Mouse (Mus musculus): ENCODE results near the gene Cald1. TPM values are rescaled to one million over a fixed set of nuclear protein-coding genes. Genes with fewer than 3 reads are reported as not detected.

Gene Cald1
- polyA plus RNA-seq, 1 experiment = 39.6 TPM

DNA sequence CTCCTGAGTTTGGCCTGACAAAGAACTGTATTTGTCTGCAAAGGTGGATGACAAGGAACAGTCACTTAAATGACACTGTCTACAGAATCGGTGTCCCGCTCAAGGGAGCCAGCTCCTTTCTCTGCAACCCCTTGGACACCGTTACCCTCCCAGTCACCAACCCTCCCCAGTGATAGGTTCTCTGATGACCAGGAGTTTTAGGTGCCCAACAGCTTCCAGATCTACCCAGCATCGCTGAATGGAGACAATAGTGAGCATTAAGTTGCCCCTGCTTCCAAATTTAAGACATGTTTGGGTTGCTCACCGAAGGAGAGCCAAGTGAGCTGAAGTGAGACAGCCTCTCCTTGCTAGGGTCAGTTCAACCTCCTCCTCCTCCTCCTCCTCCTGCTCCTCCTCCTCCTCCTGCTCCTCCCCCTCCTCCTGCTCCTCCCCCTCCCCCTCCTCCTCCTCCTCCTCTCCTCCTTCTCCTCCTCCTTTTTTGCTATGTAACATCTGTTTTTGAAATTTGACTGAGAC, 70.5 kb downstream of the Cald1 start:
- DNase-seq (ENCODE audit: low read depth) = no peak

DNA sequence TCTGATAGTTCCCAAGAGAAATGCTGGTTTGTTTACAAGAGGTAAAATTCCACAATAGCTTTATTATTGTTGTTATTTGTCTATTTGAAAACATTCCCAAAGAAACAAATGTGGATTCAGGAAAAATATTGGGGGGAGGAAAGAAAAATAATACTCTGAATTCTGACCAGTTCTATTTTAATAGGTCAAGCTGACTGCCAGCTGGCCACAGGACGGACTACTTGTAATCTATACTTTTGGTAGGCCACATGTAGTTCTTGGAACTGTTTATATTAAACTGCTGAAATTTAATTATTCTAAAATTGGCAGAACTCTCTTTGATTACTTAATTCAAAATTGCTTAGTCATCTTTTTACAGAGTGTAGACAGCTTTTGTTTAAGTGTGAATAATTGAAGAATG, 73.1 kb downstream of the Cald1 start:
- DNase-seq (ENCODE audit: low read depth) = no peak

DNA sequence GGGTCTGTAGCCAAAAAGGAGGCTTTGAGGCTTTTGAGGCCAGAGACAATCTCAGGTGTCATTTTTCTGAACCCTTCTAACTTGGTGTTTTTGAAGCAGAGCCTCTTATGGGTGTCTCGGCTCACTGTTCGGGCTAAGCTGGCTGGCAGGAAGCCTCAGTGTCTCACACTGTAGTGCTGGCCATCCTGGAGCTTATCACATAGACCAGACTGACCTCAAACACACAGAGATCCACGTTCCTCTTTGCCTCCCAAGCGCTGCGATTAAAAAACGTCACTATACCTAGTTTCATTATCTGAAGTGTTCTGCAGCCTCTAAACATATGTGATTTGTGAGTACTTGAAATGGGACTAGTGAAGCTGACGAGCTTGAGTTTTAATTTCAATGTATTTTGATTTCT, 76.1 kb downstream of the Cald1 start:
- DNase-seq (ENCODE audit: low read depth) = no peak

DNA sequence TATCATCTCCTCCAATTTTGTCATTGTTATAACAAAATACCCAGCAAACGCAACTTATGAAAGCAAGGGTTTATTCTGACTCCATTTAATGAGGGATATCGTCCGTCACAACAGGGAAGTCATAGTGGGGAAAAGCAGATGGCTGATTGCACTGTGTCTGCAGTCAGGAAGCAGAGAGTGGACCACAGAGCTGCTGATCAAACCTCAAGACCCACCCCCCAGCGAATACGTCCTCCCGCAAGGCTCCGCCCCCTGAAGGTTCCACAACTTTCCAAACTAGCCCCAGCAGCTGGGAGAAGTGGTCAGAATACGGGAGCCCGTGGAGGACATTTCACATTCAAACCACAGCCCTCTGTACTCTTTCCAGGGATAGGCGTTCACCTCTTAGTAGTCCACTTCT, 76.6 kb downstream of the Cald1 start:
- no peak for DNase-seq (ENCODE audit: low read depth)

DNA sequence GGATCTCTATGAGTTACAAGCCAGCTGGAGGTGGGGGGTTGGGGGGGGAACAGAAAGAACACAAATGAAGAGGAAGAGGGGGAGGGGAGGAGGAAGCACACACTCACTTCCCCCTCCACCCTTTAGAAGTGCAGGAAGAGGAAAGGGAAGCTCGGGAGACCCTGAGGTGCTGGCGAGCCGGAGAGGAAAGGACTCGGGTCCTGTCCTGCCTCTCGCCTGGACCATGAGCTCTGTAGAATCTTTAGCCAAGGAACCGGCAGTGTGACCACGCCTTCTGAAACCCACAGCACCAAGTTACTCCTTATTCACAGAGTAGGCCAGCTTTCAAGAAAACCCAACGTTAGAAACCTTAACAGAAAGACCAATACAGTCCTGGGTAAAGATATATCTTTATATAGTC, 83.8 kb downstream of the Cald1 start:
- DNase-seq (ENCODE audit: low read depth) = no peak

DNA sequence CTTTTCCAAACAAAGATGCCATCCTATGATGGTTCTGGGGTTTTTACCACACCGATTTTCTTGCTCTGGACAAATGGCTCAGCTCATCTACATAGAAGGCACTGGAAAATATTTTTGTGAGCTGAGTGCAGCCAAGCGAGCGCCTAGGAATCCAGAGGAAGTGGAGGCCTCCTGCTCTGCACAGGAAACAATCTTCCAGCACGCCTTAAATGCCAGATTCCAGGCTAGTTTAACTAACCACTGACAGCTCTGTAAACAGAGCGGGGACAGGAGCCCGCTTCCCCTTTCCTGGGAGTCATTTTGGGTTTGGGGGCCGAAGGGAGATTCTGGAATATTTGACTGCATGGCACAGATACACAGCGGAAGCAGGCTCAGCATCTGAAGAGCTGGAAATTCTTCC, 86.6 kb downstream of the Cald1 start:
- no peak for DNase-seq (ENCODE audit: low read depth)

DNA sequence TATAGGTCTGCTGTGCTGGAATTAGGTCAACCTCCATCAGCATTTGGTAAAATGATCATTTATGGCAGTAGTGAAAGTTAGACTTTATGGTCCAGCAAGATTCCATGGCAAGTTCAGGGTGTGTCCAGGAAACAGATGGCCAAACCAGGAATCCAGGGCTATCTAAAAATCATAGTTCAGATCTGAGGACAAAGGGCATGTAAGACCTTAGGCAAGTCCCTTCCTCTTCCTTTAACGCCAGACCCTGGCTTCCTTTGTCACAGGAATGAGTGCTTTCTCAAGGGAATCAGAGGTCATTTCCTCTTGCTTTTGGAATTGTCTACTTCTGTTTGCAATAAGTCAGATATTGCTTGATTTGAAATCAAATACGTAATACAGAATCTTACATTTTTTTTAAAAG, 90.7 kb downstream of the Cald1 start:
- DNase-seq (ENCODE audit: low read depth) = no peak

DNA sequence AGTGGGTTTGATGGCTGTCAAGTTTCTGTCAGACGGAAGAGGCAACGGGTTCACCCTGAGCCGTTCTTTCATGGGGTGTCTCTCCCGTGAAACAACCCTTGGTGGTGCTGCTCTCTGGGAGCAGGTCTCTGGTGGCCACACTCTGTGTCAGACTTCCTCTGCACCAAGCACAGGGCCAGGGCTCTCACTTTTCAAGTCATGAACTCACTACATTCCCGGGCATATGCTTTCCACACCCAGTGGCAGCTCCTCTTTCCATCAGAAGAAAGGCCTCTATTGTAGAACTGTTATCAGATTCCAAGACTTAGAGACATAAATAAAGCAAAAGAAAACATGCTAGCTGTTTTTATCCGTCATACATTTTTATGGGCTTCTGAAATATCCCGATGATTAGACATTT, 93.1 kb downstream of the Cald1 start:
- no peak for DNase-seq (ENCODE audit: low read depth)

DNA sequence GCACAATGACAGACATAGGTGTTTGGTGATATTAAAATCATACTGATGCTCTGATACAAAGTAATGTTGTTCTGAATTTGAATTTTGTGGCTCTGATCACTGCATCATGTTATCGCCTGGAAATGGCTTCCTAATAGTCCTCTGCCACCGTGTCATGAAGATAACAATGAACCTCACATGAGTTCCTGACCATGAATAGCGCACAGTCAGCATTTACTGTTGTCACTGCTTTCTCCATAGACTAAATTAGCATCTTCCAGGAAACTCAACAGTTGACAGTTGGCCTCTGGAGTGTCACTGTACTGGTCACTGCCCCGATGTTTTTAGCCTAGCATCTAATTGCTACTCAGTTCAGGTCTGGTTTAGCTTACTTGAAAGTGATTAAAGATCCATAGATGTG, 95.8 kb downstream of the Cald1 start:
- DNase-seq (ENCODE audit: low read depth) = no peak

DNA sequence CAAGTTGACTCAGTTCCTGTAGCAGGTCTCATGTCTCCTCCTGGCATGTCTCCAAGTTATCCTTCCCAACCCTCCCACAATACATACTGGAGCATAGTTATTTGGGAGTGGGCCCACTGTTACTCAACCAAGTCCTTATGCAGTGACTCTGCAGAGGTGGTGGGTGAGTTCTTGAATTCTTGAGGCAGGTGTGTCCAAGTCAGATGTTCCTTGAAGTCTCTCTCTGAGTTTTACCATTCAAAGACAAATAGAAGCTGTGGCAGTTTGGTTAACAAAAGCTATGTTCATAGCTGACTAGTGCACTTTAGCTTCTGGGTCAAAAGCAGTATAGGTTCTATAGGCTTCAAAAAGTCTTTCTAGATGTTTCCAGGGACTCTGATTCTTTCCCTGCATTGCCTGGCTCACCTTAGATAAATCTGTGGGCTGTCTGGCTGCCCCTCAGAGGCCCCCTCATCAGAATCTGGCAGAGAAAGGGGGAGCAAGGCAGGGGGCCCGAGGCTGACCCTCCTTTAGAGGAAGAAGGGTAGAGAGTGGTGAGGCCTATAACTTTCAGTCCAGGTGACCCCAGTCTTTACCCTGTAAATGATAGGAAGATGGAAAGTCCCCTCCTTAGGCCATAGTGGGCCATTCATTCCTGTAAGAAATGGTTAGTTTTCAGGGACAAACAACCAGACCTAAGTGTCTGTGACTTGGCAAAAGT, 105.3 kb downstream of the Cald1 start:
- no peak for DNase-seq (ENCODE audit: low read depth)

DNA sequence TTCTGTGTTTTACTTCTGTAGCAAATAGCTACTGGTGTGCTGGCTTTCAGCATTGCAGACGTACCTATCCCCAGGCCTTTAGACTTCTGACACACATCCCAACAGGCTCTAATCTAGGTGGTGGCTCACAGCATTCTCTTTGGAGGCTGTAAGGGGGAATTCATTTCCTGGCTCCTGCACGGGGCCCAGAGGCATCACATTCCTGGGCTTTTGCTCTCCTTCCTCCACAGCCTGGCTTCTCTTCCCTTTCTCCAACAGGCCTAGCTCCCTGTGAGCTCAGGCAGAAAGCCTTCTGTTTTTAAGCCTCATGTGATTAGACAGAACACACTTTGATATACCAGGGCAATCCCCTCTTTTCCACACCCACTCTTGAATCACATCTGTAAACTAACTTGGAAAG, 109.2 kb downstream of the Cald1 start:
- DNase-seq (ENCODE audit: low read depth) = no peak

DNA sequence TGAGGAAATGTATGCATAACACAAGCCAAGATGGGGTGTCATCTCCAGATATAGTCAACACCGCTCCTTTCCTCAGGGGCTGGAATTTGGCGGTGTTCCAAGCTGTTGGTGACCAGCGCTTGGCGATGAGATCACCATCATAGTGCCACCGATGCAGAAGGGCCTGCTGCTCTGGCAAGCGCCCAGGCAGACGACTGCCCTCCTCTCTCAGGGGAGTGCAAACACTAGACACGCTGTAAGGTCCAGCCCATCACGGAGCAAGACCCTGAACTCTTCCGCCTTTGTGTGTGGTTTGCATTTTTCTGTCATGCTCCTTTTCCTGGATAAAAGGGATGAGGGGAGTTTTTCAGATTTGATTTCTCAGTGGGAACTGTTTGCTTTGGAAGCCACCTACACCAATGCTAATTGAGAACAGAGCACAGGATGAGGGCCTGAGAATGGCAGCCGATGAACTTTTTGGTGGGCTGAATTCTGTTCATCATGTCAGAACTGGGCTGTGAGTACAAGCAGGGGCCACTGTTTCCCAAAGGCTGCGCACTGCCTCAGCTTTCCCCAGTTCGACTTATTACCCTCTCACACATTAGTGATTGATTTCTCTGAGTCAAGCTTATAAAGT, 110.5 kb downstream of the Cald1 start:
- no peak for DNase-seq (ENCODE audit: low read depth)

DNA sequence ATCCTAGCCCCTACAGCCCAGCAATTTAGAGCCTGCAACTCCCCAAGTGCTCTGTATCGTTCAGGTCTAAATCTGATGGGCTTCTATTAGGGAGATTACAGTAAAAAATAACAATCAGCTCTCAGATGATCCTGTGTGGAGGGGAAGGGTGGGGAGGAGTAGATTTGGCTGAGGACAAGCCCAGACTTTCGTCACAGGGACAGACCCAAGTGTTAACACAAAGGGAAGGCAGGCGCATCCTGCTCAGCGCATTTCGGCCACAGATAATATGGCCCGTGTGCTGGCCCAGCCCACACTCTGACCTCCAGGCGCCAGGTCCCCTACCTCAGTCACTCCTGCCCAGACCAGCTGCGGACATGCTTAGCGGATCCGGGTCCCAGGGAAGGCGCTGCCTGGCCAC, 111.0 kb downstream of the Cald1 start:
- DNase-seq (ENCODE audit: low read depth) = no peak

DNA sequence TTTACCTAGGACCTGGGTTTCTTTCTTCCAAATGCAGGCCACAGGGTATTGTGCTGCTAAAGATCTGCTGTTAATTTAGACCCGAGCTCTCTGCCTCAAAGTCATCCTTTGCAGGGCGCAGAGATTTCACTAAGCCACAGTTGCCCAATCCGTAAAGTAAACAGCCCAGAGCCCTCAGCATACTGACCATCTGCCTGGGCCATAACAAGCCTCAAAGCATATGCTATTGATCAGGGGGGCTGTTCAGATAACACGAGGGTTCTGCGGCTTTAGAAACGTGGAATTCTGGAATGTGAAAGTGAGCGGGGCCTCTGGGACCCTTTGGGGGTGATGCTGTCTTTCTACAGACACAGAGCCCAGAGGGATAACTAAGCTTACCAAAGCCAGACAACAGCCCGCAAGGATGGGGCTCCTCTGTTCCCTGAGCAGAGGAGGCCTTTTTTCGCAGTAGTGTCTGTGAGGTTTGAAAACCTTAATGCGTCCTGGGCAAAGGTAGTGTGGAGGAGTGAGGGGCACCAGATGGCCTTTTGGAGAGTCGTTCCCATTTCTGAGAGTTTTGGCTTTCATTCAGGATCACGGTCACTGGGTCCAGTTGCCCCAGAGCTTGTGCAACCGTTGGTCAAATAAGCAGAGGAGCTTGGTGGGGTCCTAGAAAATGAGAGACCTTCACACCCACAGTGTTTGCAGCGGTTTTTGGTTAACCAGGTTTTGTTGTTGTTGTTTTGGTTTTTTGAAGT, 111.8 kb downstream of the Cald1 start:
- DNase-seq (ENCODE audit: low read depth) = no peak

DNA sequence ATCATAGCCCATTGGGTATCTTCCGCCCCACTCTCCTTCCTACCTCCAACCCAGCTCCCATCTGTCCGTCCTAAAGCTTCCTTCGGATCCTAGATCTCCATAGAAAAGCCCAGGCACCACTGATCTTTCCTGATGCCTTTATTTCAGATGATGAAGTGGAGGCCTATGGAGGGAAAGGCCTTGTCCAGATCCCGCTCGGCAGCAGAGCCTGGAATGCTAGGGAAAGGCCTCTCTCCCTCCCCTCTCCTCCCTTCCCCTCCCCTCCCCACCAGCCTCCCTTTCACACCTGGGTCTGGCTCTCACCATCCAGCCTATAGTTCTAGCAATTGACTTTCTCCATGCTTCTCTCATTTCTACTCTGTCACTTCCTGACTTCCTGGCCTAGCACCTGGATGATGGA, 112.5 kb downstream of the Cald1 start:
- no peak for DNase-seq (ENCODE audit: low read depth)

DNA sequence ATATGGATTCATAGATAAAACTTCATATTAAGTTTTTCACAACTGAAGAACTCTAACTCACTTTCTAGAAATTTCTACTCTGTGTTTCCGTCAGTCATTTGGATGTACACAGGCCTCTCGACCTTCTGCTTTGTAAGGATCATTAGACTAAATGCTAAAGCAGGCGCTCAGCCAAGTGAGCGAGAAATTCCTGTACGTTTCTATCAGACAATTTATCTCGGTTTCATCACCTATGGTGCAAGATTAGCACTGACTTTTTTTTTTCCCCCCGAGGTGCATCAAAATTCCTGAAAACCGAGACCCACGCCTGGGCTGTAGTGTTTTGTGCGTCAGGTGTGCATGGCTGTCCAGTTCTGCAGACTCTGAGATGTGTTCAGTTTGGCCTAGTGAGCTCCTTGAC, 113.3 kb downstream of the Cald1 start:
- no peak for DNase-seq (ENCODE audit: low read depth)

DNA sequence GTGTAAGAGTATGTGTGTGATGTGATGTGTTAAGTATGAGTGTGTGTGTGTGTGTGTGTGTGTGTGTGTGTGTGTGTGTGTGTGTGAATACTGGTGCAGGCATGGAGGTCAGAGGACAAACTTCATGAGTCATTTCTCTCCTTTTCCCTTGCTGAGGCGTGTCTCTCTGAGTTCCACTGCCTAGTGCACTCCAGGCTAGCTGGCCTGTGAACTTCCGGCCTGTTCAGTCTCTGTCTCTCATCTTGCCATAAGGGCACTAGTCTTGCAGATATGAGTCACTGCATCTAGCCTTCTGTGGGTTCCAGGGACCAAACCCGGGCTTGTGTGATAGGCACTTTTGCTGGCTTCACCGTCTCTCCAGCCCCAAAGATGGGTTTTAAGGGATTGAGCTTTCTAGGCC, 114.9 kb downstream of the Cald1 start:
- no peak for DNase-seq (ENCODE audit: low read depth)

DNA sequence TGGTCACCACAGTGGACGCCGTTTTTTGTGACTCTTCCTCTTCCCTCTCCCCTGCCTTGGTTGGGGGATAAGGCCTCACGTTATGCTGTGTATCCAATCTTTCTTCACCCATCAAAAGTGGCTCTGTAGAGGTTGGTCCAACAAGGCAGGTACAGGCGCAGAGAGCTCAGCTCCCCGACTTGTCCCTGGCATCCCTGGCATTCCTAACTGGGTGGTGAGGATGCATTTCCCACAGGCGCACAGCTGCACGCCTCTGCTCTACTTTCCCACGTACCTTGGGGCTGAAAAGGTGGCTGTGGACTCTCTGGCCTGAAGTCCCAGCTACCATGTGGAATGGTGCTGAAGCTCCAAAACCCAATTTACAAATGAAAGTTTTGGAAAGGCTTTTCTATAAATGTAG, 115.5 kb downstream of the Cald1 start:
- no peak for DNase-seq (ENCODE audit: low read depth)

DNA sequence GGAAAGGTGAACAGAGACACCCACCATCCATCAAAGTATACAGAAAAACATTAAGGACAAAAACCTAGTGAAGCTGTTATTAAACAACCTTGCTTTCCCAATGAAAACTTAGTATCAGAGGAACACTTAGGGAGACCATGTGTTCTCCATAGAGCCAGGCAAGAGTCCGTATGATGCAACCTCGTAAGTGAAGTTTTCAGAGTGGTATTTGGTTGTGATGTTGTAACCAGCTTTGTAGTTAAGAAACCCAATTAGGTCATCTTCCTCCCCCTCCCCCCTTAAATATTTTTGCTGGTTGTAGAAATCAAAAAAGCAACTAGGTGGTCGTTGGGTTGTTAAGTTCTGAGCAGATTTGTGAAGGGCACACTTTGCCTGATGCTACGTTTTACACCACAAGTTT, 116.3 kb downstream of the Cald1 start:
- no peak for DNase-seq (ENCODE audit: low read depth)

DNA sequence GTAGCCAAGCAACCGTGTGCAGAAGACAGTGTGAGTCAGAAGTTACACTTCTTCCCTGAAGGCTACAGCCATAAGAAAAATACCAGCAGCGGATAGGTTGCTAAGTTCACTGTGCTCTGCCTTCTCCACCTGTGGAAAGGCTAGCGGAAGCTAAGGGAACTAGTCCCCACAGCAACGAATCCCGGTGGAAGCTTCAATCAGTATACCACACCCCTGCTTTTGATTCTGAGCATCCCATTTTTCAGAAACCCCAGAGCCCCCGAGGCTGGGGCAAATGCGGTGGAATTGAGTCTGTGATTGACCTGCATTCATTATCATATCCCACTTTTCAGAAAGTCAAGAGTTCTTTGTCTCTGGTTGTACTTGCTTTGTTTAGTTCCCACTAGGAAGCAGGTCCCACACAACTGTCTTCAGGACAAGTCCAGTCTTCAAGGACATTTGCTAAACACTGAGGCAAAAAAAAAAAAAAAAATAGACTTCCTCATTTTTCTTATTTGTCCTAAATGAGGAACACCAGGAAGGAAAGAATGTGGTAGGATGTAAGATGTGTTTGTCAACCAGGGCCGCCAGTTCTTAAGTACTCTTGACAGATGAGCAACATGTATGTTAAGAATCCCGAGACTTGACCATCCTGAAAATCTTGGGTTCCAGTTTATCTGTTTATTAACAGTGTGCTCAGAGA, 118.0 kb downstream of the Cald1 start:
- DNase-seq (ENCODE audit: low read depth) = no peak

DNA sequence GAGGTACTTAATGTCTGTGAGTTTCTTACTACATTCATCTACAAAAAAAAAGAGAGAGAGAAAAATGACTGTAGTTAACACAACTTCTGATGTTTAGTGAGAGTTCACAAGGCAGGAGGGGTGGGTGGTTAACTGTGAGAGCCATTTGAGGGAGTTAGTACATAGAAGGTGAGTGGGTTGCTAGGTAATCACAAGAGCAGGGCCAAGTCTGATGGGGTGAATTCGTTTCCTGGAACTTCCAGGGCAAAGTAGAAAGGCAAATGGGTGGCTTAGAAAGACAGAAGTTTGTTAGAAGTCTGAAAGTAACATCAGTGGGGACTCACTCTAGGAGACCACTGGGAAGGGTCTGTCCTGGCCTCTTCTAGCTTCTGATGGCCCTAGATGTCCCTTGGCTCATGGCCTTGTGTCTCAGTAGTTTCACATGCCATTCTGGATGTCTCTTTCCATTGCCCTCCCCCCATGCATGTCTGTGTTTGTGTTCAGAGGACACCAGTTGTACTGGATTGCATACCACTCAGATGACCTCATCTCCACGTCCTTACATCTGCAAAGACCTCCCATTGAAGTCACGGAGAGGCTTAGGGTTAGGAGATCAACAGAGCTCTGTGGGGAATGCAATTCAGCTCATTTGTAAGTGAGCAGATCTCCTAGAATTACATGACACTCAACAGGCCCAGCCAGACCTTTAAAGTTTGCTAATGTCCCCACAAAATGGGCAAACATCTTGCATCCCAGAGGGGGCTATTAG, 118.8 kb downstream of the Cald1 start:
- no peak for DNase-seq (ENCODE audit: low read depth)

DNA sequence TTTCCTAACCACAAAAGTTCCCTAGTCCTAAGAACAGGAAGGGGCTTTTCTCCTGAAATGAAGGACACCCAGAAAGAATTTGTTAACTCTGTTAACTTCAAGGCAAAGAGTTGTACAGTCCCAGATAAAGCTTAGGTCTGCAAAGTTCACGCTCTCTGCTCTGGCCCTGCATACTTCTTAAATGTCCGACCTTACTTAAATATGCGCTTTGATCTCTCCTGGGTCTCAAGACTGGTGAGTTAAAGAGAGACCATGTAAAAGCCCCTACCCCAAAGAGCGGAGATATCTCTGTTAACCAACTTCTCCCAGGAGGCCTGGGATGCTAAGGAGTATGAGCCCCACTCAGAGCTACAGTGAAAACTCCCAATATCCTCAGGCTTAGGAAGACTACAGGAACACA, 119.4 kb downstream of the Cald1 start:
- no peak for DNase-seq (ENCODE audit: low read depth)

Measured in gonadal fat pad, adult 2 months (tissue).